Mouse (Mus musculus) cerebellum, adult 2 months (tissue): ENCODE results near the gene Bmpr2.

Experiments used
- CTCF ChIP-seq: fragments of 200-500 bp; IDR thresholded peaks from 2 replicates; pipeline ENCODE4 v1.5.1; 2011; ENCODE audit warnings: low read depth, mild to moderate bottlenecking, control low read depth, low read length, moderate library complexity, borderline replicate concordance; ENCODE audit not compliant: insufficient read depth
- POLR2A ChIP-seq: fragments of 200-500 bp; IDR thresholded peaks from 2 replicates; pipeline ENCODE4 v1.6.1; 2011; ENCODE audit warnings: low read length, control low read depth, borderline replicate concordance; ENCODE audit not compliant: insufficient read depth

- TF ChIP-seq CTCF (no peak), POLR2A (no peak)
Observed at GRCm38 (mm10) chr1:59892777-59893176, 129.6 kb downstream of the Bmpr2 start.
